Mouse (Mus musculus) heart, embryonic 14.5 days (tissue): ENCODE measurements around the gene Cfap221. TPM values are rescaled to one million over a fixed set of nuclear protein-coding genes. Genes with fewer than 3 reads are reported as not detected.

Source experiments
- ATAC-seq: fragments of 200-750 bp; cut with Nextera tagmentation; 2 replicates; pipeline ENCODE4 v1.8.0; 2017; ENCODE audit warnings: low read depth, moderate TSS enrichment; ENCODE audit not compliant: insufficient number of reproducible peaks, insufficient read depth, low FRiP score
- H3K27ac ChIP-seq, 2 experiments: fragments of 200-500 bp in 1 of 2; fragments of 300-500 bp in 1 of 2; sonication (generic) in 1 of 2; replicated peaks in 1 of 2; 2 replicates each; pipeline ENCODE4 v1.5.1; 2012 to 2014; ENCODE audit warnings: low read depth in 2 of 2, low read length in 2 of 2, control low read depth in 1 of 2, mild to moderate bottlenecking in 1 of 2, mixed read lengths in 1 of 2; ENCODE audit not compliant: control insufficient read depth in 1 of 2, insufficient read depth in 1 of 2
- H3K27me3 ChIP-seq: fragments of 300-500 bp; sonication (generic); 2 replicates; pipeline ENCODE4 v1.6.1; 2014; ENCODE audit warnings: mild to moderate bottlenecking, low read length, control low read depth; ENCODE audit not compliant: control insufficient read depth, insufficient read depth
- H3K36me3 ChIP-seq: fragments of 300-500 bp; sonication (generic); 2 replicates; pipeline ENCODE4 v1.6.1; 2014; ENCODE audit warnings: mild to moderate bottlenecking, control low read depth, low read length, mixed read lengths; ENCODE audit not compliant: control insufficient read depth, insufficient read depth
- H3K4me1 ChIP-seq, 2 experiments: fragments of 200-500 bp in 1 of 2; fragments of 300-500 bp in 1 of 2; sonication (generic) in 1 of 2; 2 replicates each; pipeline ENCODE4 v1.6.1; 2012 to 2014; ENCODE audit warnings: low read length in 2 of 2, control low read depth in 1 of 2, mixed read lengths in 1 of 2; ENCODE audit not compliant: control insufficient read depth in 2 of 2, insufficient read depth in 2 of 2
- H3K4me2 ChIP-seq: fragments of 300-500 bp; sonication (generic); 2 replicates; pipeline ENCODE4 v1.6.1; 2014; ENCODE audit warnings: mild to moderate bottlenecking, low read length
- H3K4me3 ChIP-seq, 2 experiments: fragments of 200-500 bp in 1 of 2; fragments of 300-500 bp in 1 of 2; sonication (generic) in 1 of 2; 2 replicates each; pipeline ENCODE4 v1.5.1; 2012 to 2014; ENCODE audit warnings: low read length in 2 of 2, mild to moderate bottlenecking in 2 of 2, control low read depth in 1 of 2, low read depth in 1 of 2, moderate library complexity in 1 of 2; ENCODE audit not compliant: control insufficient read depth in 1 of 2, insufficient read depth in 1 of 2
- H3K9ac ChIP-seq: fragments of 300-500 bp; sonication (generic); 2 replicates; pipeline ENCODE4 v1.6.1; 2014; ENCODE audit warnings: mild to moderate bottlenecking, low read length
- H3K9me3 ChIP-seq: fragments of 300-500 bp; sonication (generic); 2 replicates; pipeline ENCODE4 v1.6.1; 2016; ENCODE audit warnings: low read length, control low read depth; ENCODE audit not compliant: control insufficient read depth
- WGBS: fragments of 180-500 bp; shearing (Covaris S2); extraction: QIAGEN DNeasy Blood & Tissue Kit; methylation state at CpG from one replicate; pipeline ENCODE4 v1.1.7; 2014; 5-methylcytosine and 5-hydroxymethylcytosine counted together
- polyA plus RNA-seq: library from polyadenylated mRNA; unstranded; fragments of >200 nt; fragmentation: Nextera tagmentation; extraction: Ambion mirVana; gene quantifications from 2 replicates; pipeline ENCODE4 v1.2.1, GENCODE M21; 2014

Cfap221 gene
- polyA plus RNA-seq, 1 experiment from 2014 or later: not detected

DNA sequence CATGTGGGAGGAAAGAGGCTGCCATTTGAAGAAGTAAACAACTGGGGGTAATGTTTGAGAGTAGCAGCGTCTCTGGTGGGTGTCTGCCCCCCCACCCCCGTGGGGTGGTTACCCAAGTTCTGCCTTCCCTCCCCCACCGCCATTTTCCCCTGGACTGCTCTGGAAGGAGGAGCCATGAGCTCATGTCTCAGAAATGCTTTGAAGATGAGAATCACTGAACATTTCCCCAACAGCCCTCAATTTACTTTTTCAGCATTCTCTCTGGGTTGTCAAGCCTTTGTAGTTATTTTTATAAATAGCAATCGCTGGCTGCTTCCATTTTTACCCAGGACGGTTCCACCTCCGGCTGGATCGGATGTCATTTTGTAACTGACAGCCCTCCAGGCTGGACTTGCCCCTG lies 110.7 kb downstream of the Cfap221 start:
- Histone ChIP-seq H3K36me3 (no peaks in the 10 kb centered on the region), H3K9ac (no peak overlapping the region), H3K27ac (no peak overlapping the region), H3K4me1 (peaks cover 4 to 8% of the 10 kb centered on the region in 2 experiments), H3K27me3 (no peaks in the 10 kb centered on the region), H3K4me3 (no peak overlapping the region), H3K9me3 (no peaks in the 10 kb centered on the region), H3K4me2 (no peak overlapping the region)
- no peak for ATAC-seq
- 24% methylated on average over 7 of the region's 7 CpGs for WGBS

DNA sequence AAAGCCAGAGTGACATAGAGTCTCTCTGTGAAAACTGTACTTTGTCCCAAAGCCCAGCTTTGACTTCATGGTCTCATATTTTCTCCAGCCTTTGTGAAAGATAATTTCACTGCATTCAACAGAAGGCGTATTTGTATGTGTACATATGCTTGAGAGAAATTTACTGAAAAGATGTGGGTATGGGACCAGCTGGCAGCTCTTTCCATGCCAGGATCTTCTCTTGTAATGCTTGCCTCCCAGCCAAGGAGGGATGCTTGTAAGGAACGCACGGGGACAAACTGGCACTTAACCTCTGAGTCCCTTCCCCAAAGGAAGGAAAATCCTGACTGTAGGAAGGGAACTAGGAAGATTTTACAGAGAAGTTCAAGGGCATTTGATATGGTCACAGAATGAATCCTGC lies 112.8 kb downstream of the Cfap221 start:
- Histone ChIP-seq H3K4me3 (no peak overlapping the region), H3K36me3 (no peaks in the 10 kb centered on the region), H3K4me2 (no peak overlapping the region), H3K27ac (no peak overlapping the region), H3K27me3 (no peaks in the 10 kb centered on the region), H3K9me3 (no peaks in the 10 kb centered on the region), H3K9ac (no peak overlapping the region), H3K4me1 (peaks cover 4 to 8% of the 10 kb centered on the region in 2 experiments)
- 83% methylated on average over 3 of the region's 3 CpGs for WGBS
- no peak for ATAC-seq

DNA sequence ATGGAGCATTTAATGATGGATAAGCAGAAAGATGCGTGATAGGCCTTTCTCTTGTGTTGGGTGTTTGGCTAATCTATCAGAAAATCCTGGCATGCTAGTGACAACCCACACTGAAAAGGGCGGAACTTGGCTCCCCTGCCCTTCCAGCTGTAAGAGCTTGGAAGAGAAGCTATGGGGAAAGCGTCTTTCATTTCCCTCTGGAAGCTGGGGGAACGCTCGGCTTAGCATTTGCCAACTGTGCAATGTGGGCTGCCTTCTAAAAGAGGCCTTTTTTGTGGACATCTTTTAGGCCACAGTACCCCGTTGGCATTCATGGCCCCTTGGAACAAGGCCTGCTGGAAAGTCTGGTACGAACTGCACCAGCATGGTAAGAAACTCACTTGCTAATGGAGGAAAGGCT lies 118.1 kb downstream of the Cfap221 start:
- ATAC-seq: no peak
- H3K9me3 ChIP-seq: no peaks in the 10 kb centered on the region
- no peak overlapping the region for H3K4me2 ChIP-seq
- 82% methylated on average over 7 of the region's 7 CpGs for WGBS
- H3K27ac ChIP-seq: no peak overlapping the region
- no peaks in the 10 kb centered on the region for H3K4me1 ChIP-seq
- no peak overlapping the region for H3K9ac ChIP-seq
- no peak overlapping the region for H3K4me3 ChIP-seq
- no peaks in the 10 kb centered on the region for H3K36me3 ChIP-seq
- H3K27me3 ChIP-seq: no peaks in the 10 kb centered on the region

DNA sequence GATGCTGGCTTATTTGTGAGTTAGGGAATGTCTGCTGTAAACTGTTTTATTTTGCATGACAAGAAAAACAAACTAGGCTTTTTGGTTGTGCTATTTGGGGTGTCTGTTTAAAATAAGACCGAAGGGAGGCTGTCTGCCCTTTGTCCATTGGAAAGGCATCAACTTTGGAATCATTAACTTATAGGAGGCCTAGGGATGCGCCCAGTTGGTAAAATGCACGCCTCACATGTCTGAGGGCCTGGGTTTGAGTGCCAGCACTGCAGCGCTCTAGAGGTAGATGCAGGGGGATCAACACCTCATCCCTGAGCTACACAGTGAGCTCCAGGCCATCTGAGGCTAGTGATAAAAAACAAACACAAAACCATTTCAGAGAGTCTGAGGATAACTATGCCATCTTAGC lies 119.6 kb downstream of the Cfap221 start:
- WGBS: 86% methylated on average over 4 of the region's 4 CpGs

More for the DNA sequence above, 119.6 kb downstream of the Cfap221 start:
- Histone ChIP-seq H3K27ac (no peak overlapping the region), H3K4me1 (no peaks in the 10 kb centered on the region), H3K9me3 (no peaks in the 10 kb centered on the region), H3K4me3 (no peak overlapping the region), H3K36me3 (no peaks in the 10 kb centered on the region), H3K4me2 (no peak overlapping the region), H3K27me3 (no peaks in the 10 kb centered on the region), H3K9ac (no peak overlapping the region)
- ATAC-seq: no peak

Other genes starting within 250 kb of the Cfap221 start
- gene Ptpn4, start 159.6 kb downstream of the Cfap221 start, polyA plus RNA-seq: 6.6 and 7.5 TPM in 2 replicates
- 6.9 and 7.0 TPM in 2 replicates for gene Tmem177, start 84.0 kb downstream of the Cfap221 start, polyA plus RNA-seq
- gene Sctr, start 9.7 kb upstream of the Cfap221 start, polyA plus RNA-seq: 0.11 and 0.32 TPM in 2 replicates
- gene Tmem37, start 76.8 kb upstream of the Cfap221 start, polyA plus RNA-seq: 15.1 and 15.7 TPM in 2 replicates
- 768 and 775 TPM in 2 replicates for gene Dbi, start 123.8 kb upstream of the Cfap221 start, polyA plus RNA-seq
- gene 3110009E18Rik, start 124.0 kb upstream of the Cfap221 start, polyA plus RNA-seq: 11.1 and 12.4 TPM in 2 replicates